Mouse (Mus musculus) spleen, postnatal 14 days (tissue): ENCODE measurements around the gene Ffar2.

Source experiments
- DNase-seq, 2 experiments: peaks; one replicate each; pipeline ENCODE4 v3.0.0; 2021 to 2022; ENCODE audit warnings: low spot score in 2 of 2

The Ffar2 gene

DNA sequence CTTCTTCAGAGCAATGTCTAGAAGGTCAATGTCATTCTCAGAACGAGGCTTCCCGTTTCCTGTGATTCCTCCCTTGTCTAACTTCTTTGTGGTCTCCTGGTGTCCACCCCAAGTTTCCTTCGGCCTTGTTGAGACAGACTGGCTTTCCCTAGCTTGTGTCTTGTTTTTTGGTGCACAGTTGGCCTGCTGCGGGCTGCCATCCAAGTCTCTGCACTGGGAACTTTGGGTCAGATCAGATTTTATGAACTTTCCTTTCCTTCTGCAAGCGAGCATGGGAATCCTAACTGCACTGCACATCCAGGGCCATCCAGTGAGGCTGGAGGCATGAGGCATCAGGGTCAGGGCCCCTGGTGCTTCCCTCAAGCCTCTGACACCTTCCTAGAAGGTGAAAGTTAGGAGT is 2.0 kb downstream of the Ffar2 start:
- no peak for DNase-seq

DNA sequence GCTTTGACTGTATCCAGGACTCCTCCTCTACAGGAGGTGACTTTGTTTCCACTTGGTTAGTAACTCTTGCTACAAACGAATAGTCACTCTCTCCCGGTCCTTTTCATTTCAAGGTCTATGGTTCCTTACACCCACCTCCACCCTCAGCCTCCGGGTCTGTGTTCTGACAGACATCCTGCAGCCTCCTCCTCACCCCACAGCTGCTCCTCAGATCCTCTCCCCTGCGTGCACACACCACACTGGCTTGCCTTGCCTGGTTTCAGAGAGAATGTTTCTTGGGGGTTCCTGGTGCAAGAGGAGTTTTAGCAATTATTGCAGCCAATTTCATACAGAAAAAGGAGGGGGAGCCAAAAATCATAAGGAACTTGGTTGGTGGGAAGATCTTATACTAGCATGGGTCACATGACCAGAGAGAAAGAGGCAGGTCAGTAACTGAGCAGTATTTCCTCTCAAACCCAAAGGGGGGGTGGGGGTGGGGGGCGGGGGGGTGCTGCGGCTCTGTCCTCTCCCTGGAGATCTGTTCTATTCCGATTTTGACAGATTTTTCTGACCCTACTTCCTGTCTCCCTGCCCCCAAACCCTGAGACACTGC is 2.6 kb downstream of the Ffar2 start:
- DNase-seq: no peak

DNA sequence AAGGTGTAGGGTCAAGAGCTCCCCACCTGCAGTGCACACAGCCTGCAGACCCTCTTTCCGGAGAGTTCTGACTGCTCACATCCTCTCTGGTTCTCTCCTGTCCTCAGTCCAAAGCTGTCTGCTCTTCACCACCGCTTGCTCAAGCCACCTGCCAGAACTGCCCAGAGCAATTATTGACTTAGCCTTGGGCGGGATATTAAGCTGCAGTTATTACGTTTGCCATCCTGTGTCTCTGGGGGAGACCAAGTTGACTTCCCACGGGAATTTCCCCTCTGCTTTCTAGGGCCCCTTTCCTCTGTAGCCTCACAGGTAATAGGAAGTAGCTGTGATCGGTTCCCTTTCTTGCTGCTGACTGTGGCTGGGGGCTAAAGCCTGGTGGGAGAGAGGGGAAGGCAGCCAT is 3.4 kb downstream of the Ffar2 start:
- DNase-seq: no peak

DNA sequence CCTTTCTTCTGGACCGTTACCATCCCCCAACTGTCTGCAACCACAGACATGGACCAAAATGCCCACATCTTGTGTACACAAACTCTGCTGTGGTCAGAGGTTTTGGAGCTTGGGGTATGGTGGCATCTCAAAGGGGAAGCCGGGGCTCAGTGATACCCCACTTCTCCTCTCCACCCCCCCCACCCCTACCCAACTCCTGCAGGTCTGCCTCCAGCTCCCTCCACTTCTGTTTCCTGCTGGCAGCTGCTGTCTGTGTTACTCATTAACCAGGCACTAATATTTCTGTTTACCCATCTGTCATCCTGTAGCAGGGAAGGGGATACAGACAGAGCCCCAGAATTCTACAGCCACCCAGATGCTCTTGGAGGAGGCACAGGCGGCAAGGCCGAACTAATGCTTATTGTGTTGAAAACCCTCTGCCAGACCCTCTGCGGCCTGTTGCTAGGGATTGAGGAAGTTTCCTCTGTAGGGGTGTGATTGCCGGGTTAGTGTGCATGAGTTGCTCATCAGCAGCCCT is 11.2 kb downstream of the Ffar2 start:
- no peak for DNase-seq

DNA sequence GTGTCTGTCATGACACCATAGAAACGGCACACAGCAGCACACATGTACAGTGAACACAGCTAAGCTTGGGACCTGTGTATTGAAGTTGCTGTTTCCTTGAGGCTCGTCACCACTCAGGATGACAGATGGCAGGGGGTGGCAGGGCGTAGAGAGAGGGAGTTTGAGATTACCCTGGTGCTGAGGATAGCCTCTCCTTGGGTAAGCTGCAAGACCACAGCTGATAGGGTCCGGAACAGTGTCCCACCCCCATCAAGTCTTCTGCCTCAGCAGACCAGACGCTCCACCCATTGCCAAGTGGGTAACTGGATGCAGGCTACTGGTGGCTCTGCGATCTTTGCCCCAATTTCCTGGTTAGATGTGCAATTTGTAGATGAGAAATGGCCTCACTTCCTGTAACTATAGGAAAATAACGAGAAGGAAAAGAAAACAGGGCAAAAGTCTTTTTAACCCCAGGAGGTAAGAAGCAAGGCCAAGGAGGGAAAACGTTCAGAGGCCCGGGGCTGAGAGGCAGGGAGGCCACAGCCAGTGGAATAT is 11.8 kb downstream of the Ffar2 start:
- DNase-seq: no peak

DNA sequence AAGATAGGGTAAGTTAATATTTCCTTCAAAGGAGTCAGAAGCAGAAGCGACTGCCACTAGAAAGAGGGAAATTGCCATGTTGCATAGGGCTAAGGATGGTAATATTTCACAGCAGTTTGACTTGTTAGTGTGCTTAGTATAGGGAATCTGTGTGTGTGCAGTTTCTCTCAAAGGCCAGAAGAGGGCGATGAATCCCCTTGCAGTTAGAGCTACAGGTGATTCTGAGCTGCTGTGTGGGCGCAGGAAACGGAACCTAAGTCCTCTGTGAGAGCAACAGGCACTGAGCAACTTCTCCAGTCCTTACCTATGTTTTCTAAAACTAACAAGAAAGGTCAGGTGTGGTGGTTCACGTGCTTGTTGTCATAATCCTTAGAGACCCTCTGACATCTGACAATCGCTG is 13.3 kb downstream of the Ffar2 start:
- DNase-seq: no peak

DNA sequence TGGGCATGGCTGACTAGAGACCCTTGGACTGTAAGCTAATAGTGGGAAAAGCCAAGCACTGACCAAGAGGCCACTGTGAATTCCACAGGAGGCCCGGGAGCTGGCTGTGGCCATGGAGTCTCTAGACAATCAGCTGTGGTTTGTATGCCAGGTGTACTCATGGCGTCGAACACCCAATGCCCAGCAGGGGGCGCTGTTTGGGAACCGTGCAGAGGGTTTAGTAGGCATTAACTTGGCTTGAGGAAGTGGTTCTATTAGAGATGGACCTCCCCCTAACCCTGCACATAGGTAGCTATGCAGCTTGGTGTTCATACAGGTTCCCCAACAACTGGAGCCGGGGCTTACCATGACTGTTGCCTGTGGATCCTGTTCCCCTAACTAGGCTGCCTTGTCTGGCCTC is 17.7 kb downstream of the Ffar2 start:
- peak; percentile 45 to 75 for DNase-seq

DNA sequence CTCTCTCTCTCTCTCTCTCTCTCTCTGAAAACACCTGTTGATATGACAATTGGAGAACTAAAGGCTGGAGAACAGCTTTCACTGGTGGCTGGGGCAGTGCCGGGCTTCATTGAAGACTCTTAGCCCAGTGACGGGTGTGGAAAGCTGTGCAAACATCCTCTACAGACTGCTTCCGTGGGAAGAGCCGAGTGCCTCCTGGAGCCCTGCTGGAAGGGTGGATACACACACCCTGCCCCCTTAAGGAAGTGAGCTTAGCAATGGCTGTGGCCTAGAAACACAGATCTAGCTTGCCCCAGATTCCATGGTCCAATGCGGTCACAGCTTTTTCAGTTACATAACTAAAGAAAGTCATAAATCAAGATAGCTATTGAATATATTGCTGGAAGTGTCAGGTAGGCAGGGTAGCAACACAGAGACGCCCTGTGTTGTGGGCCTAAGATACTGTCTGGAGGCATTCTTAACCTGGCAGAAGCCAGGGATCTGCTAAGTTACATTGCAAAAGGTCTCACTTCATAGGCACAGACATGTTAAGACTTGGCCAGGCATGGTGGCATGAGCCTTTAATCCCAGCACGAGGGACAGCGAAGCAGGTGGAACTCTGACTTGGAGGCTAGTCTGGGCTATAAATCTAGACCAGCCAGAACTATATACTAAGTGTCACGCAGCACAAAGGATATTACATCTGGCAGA is 19.4 kb downstream of the Ffar2 start:
- DNase-seq: no peak

DNA sequence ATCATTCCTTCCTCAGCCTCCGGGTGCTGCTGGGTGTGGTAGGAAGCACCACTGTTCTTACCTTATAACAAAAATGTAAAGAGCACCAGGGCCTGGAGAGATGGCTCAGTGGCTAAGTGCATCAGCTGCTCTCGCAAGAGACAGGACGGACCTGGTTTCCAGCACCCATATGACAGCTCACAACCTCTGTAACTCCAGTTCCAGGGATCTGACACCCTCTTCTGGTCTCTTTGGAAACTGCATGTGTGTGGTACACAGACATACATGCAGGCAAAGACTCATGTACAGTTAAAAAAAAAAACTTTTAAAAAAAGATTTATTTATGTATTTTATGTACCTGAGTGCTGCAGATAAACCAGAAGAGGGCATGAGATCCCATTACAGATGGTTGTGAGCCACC is 20.3 kb downstream of the Ffar2 start:
- DNase-seq: no peak

DNA sequence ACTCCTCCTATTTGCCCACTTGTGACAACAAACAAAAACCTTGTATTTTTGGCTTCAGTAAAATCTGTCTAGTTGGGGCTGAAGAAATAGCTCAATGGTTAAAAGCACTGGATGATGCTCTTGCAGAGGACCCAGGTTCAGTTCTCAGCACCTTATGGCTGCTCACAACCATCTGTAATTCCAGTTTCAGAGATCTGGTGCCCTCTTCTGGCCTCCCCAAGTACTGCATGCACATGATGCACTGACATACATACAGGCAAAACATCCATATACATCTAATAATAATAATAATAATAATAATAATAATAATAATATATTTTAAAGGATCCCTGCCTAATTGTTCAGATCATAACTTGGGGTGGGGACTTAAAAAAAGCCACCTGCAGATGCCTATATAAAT is 22.9 kb downstream of the Ffar2 start:
- no peak for DNase-seq

DNA sequence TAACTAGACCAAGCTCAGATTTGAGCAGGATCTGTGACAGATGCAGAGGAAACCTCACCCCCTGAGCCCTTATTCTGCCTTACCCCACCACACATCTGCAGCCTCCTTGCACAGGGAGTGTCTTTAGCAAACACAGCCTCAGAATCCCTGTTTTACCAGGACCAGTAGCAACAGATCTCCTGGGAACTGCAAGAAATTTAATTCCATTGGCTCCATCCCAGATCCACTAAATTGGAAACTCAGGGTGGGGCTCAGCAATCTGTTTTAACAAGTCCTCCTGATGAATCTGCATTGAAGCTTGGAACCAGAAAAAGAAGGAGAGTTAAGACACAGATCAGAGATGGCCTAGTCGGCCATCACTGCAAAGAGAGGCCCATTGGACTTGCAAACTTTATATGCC is 26.8 kb downstream of the Ffar2 start:
- no peak for DNase-seq

DNA sequence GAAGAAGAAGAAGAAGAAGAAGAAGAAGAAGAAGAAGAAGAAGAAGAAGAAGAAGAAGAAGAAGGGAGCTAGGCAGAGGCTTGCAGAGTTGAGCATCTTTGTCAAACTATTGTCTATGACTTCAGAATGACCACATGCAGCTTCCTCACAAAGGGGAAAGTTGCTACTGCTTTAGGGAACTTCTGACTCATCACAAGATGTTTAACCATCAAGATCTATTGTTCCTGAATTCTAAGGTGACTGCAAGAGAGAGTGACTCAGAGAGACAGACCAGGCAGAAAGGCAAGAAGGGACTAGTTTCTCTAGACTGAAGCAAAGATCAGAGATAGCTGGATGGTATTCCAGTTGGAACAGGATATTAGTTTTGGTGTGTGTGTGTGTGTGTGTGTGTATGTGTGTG is 28.7 kb downstream of the Ffar2 start:
- DNase-seq: no peak

DNA sequence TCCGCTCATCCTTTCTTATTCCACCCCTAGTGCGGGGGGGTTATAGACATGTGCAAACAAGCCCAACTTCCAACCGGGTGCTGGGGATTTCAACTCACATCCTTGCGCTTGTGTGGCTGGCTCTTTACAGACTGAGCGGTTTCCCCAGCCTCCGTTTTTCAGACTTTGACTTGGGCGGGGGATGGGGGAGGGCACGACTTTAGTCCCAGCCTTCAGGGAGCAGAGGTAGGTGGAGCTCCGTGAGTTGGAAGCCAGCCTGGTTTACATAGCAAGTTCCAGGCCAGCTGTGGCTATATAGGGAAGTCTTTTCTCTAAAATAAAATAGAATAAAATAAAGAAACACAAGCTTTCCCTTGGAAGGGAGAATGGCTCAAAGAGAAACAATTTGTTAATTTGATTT is 31.7 kb downstream of the Ffar2 start:
- no peak for DNase-seq

DNA sequence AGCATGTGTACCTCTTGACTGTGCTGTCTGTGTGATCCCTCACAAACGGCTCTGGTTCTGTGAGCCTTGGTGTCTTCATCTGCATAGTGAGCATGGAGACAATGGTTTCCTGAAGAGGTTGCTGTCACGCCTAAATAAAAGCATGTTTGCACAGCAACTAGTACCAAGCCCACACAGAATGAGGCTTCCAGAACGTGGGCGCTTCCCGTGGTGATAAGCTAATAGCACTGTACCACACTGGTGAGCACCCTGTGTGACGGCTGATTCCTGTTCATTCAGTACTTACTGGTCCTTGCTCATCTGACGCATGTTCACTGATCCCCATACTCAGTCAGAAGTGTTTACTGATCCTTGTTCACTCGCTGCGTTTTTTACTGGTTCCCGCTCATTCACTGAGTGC is 33.4 kb downstream of the Ffar2 start:
- no peak for DNase-seq

DNA sequence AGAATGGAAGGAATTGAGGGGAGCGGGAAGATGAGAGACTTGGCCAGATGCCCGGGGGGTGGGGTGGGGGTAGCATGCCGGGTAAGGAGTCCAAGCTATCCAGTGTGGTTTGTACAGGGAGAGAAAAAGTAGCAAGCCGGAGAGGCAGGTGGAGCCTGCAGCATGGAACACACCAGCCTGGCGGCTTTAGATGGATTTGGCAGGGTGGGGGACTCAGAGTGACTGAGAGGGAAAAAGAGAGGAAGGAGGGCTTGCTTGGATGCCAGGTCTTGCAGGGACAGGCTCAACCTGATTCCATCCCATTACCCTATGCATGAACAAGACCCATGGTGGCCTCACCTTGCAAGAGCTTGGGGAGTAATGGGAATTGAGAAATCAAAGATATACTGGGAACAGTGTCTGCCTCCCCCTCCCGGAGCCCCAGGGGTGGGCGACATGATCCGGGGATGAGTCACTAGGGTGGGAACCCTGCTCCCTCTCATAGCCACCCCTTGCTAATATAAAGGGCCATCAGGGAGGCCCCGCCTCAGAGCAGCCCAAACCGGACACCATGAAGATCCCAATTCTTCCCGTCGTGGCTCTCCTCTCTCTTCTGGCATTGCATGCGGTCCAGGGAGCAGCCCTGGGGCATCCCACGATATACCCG is 36.1 kb downstream of the Ffar2 start, which contains the start of gene Krtdap:
Gene Krtdap (plus strand): TSS at position 520 of the 646 bp plus-strand sequence.
- no peak for DNase-seq

DNA sequence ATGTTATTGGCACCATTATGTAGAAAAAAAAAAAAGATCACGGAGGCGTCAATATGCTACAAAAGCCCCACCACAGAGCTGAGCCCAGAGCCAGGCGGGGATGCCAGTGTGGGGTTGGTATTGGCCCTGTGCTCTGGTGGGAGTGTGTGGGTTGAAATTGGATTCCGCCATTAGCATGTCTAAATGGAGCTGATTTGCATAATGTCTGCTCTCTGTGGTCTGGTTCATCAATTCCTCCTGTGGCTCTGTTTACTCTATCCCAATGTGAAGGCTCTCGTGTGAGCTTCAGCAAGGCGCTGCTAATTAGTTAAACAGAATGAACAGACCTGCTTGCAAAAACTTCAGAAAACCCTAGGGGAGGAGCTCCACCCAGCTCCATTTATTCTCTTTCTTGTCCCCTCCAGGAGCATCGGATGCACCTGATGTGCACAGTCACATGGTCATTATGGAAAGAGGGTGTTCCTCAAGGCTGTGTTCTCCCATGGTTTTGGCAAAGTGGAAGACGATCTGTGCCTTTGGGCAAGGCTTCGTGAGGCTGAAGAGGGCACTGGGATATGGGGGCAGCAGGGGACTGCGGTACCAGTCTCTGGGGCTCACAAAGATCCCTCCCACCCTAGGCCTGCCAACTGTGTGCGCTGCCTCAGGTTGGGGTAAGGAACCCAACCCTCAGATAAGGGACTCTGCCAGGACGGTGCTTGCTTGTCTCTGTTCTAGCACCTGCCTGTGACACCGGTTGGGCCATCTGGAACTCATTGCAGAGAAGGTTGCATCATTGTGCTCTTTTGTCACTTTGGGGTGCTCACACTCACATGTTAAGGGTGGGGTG is 37.6 kb downstream of the Ffar2 start:
- DNase-seq: no peak

DNA sequence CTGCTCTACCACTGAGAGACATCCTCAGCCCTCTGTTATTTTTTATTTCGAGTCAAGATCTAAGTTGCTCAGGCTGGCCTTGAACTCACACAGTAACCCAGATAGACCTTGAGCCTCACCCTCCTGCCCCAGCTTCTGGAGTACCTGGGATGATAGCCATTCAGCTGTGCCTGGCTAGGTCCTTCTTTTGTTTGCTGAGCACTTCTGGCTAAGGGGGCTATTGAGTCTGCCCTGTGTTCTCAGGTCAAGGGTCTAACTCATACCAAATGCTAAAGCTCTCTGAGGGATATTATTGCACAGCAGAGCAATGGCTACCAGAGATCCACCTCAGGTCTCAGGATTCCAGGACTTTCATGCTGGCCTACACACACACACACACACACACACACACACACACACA is 38.4 kb downstream of the Ffar2 start:
- DNase-seq: no peak

DNA sequence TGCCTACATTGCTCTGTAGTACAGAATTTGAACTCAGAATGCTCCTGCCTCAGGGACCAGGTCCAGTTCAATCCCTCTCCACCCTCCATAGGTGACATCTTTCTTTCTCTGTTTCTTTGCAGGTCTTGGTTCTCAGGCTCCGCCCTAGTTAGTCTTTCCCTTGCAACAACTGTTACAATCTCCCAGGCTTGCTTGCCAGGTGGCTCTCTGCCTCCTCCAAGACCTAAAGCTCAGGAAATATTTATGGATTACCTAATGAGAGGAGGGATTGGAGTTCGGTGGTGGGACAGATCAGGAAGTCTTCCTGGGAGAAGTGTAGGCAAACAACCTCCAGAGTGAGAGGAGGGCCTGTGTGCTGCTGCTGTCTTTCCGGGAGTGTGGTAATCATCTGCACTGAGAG is 40.9 kb downstream of the Ffar2 start:
- no peak for DNase-seq

DNA sequence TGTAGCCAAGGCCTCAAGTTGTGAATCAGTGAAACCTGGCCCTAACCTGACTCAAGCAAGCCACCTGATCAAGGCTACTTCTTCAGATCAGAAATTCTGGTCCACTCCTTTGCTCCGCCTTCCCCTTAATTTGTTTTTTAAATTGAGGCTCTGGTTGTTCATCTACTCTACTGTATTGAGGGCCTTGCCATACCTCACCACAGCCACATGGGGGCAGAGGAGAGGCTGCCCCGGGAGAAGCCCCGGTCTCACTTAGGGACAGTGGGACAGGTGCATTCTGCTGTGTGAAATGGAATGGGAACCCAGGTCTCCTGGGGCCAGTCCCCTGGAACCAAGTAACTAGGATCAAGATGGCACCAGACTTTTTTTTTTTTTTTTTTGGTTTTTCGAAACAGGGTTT is 41.8 kb downstream of the Ffar2 start:
- DNase-seq: no peak

DNA sequence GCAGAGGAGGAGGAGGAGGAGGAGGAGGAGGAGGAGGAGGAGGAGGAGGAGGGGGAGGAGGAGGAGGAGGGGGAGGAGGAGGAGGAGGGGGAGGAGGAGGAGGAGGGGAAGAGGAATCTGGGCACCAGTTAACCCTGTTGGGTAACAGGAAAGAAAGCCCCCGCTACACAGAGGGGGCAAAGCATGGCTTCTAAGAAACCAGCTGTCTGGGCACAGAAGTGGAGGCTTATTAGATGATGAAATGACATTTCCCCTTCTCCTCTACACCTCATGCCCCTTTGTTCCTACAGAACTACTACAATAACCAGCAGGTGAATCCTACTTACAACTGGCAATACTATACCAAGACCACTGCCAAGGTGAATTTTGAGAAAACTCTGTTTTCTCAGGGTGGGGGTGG is 45.7 kb downstream of the Ffar2 start:
- DNase-seq: no peak

DNA sequence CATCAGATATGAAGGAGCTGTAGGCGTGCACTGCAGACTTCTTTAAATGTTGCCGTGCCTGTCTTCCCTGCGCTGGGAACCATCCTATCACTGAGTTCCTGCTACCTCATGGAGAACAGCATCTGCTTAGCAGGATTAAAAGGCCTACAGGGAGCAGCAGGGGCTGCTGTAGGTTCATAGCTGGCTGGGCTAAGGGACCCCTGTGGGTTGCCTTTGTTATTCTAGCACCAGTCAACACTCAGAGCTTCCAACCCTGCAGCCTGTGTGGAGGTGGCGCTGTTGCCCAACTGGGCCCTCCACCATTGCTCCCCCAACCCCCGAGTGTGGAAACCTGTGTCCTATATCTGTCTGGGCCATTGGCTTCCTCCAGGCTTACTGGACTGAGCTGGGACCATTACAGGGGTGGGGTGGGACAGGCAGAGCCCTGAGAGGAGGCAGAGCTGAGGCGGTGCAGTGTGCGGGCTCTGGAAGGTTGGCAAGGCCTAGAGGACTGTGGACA is 46.4 kb downstream of the Ffar2 start:
- DNase-seq: no peak

DNA sequence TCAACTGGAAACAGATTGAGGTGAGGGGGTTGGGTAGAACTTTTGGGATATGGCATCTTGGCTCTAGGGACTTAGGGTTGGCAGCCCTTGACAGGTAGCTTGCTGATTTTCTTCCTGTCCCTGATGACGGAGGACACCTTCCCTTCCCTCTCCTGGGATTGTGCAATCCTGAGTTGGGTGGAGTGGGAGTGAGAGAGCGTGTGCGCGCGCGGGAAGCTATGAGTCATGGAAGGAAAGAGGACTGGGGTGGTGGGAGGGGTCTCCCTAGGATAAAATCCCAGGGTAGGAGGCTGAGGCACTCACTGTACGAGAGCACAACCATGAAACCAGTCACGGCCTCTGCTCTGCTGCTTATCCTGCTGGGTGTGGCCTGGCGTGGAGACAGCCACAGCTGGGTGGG is 47.5 kb downstream of the Ffar2 start:
- DNase-seq: no peak
